Mouse (Mus musculus): ENCODE measurements around the gene Abca12. TPM values are rescaled to one million over a fixed set of nuclear protein-coding genes. Genes with fewer than 3 reads are reported as not detected.

Abca12 gene
- polyA plus RNA-seq, 1 experiment from 2014 or later: 0.09 TPM

DNA sequence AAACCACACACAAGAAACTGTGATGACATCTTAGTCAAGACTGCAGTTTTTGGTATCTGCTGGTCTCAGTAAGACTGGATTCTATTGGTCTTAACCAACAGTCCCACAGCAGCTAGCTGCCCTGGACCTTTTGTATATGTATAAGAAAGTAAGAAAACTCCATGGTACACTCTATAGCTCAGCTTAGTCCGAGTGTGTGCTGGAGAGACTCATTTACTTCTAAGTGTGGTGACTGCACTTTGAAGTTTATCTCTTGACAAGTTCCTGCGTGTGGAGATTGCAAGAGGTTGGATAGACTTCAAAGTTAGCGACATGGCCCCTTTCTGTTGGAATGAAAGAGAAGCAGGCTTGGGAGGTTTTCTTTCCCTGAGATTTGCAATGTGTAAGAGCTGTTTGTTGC is 17.1 kb downstream of the Abca12 start:
- no peak overlapping the region for H3K9ac ChIP-seq (ENCODE audit: low read depth, low read length)
- WGBS: 74% methylated on average over 3 of the region's 3 CpGs
- no peaks in the 10 kb centered on the region for H3K36me3 ChIP-seq (ENCODE audit: control insufficient read depth, insufficient read depth, low read length)
- ATAC-seq: no peak
- no peaks in the 10 kb centered on the region for H3K4me1 ChIP-seq (ENCODE audit: control insufficient read depth, insufficient read depth, low read length)
- no peaks in the 10 kb centered on the region for H3K9me3 ChIP-seq (replicated peaks; ENCODE audit: control insufficient read depth, low read length, poor library complexity, severe bottlenecking)
- H3K27me3 ChIP-seq (ENCODE audit: control insufficient read depth, insufficient read depth, low read depth, low read length): no peaks in the 10 kb centered on the region
- H3K4me3 ChIP-seq (ENCODE audit: low read depth, low read length): no peak overlapping the region
- H3K27ac ChIP-seq (ENCODE audit: low read length): no peak overlapping the region
- no peak overlapping the region for H3K4me2 ChIP-seq (ENCODE audit: low read length)

DNA sequence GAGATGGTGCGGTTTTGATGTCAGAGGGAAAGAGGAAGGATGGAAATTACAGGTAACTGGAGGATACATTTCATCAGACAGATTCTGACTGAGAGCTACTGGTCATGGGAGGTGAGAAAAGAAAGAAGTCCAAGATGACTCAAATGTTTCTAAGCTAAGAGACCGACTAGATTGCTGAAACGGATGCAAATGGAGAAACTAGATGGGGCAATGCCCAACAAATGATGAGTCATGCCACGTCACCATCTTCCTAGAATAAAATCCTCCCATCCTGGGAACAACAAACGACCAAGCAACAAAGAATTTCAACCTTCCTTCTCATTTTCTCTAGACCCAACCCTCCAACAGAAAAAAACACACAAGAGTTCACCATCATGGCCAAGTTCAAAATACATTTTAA is 18.6 kb downstream of the Abca12 start:
- Histone ChIP-seq H3K27me3 (ENCODE audit: control insufficient read depth, insufficient read depth, low read depth, low read length) (no peaks in the 10 kb centered on the region), H3K9ac (ENCODE audit: low read depth, low read length) (no peak overlapping the region), H3K9me3 (replicated peaks; ENCODE audit: control insufficient read depth, low read length, poor library complexity, severe bottlenecking) (no peaks in the 10 kb centered on the region), H3K4me2 (ENCODE audit: low read length) (no peak overlapping the region), H3K27ac (ENCODE audit: low read length) (no peak overlapping the region), H3K4me1 (ENCODE audit: control insufficient read depth, insufficient read depth, low read length) (no peaks in the 10 kb centered on the region), H3K4me3 (ENCODE audit: low read depth, low read length) (no peak overlapping the region), H3K36me3 (ENCODE audit: control insufficient read depth, insufficient read depth, low read length) (no peaks in the 10 kb centered on the region)
- no peak for ATAC-seq
- WGBS: 88% methylated on average over 5 of the region's 5 CpGs

DNA sequence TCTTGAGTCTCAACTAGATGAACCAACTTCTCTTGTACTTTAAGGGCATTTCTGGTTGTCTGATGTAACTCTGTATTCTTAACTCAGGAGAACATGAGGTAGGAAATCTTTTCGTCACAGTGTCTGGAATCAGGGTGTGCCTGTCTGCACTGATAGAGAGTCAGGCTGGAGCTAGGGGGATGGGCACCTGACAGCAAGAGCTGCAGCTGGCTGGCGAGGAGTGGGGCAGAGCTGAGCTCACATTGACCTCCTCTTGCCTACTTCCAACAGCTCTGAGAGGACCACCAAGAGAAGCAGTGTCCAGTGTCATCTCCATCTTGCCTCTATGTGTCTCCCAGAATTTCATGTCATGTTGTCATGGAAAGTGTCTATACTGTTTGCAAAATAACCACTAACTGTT is 20.5 kb downstream of the Abca12 start:
- H3K4me3 ChIP-seq (ENCODE audit: low read depth, low read length): no peak overlapping the region
- no peaks in the 10 kb centered on the region for H3K9me3 ChIP-seq (replicated peaks; ENCODE audit: control insufficient read depth, low read length, poor library complexity, severe bottlenecking)
- H3K36me3 ChIP-seq (ENCODE audit: control insufficient read depth, insufficient read depth, low read length): no peaks in the 10 kb centered on the region
- no peaks in the 10 kb centered on the region for H3K4me1 ChIP-seq (ENCODE audit: control insufficient read depth, insufficient read depth, low read length)
- ATAC-seq: no peak
- WGBS: 70% methylated on average over 2 of the region's 2 CpGs
- no peaks in the 10 kb centered on the region for H3K27me3 ChIP-seq (ENCODE audit: control insufficient read depth, insufficient read depth, low read depth, low read length)
- H3K4me2 ChIP-seq (ENCODE audit: low read length): no peak overlapping the region
- no peak overlapping the region for H3K9ac ChIP-seq (ENCODE audit: low read depth, low read length)
- H3K27ac ChIP-seq (ENCODE audit: low read length): no peak overlapping the region

DNA sequence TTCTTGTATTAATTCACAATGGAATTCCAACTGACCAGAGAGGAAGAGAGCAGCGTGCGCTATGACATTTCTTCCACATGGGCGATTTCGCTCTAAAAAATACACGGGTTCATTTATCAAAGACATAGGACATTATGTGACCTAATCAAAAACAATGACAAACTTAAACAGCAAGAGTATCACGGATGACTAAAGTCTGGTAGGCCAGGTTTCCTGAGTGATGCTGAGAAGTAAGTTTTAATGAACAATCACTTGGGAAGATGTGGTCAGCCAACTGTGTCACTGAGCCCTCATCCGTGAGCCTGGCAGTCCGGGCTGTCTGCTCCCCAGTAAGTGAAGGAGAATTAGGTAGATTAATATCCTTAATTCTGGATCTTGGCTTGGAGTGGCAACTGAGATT is 21.2 kb downstream of the Abca12 start:
- Histone ChIP-seq H3K4me1 (ENCODE audit: control insufficient read depth, insufficient read depth, low read length) (no peaks in the 10 kb centered on the region), H3K27me3 (ENCODE audit: control insufficient read depth, insufficient read depth, low read depth, low read length) (no peaks in the 10 kb centered on the region), H3K4me3 (ENCODE audit: low read depth, low read length) (no peak overlapping the region), H3K36me3 (ENCODE audit: control insufficient read depth, insufficient read depth, low read length) (no peaks in the 10 kb centered on the region), H3K27ac (ENCODE audit: low read length) (no peak overlapping the region), H3K4me2 (ENCODE audit: low read length) (no peak overlapping the region), H3K9ac (ENCODE audit: low read depth, low read length) (no peak overlapping the region), H3K9me3 (replicated peaks; ENCODE audit: control insufficient read depth, low read length, poor library complexity, severe bottlenecking) (no peaks in the 10 kb centered on the region)
- ATAC-seq: no peak
- WGBS: 78% methylated on average over 8 of the region's 8 CpGs

DNA sequence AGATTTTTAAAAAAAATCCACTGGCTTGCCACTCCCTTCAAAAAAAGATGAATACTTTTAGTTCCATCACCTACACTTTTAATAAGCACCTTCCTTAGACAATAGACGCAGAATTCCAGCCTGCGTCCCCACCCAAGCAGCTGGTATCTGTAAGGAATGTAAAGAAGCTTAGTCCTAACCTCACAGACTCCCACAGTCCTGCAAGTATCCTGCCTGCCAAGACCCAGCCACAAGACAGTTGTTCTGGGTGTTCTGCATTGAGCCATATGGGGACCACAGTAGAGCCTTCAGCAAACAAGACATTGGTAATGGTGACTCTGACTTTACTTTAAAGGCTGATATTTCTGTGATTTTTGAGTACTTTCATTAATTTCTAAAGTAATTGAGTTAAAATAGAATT is 22.2 kb downstream of the Abca12 start:
- no peak overlapping the region for H3K9ac ChIP-seq (ENCODE audit: low read depth, low read length)
- ATAC-seq: no peak
- no peaks in the 10 kb centered on the region for H3K4me1 ChIP-seq (ENCODE audit: control insufficient read depth, insufficient read depth, low read length)
- 87% methylated on average over 2 of the region's 2 CpGs for WGBS
- H3K4me3 ChIP-seq (ENCODE audit: low read depth, low read length): no peak overlapping the region
- no peak overlapping the region for H3K27ac ChIP-seq (ENCODE audit: low read length)
- H3K36me3 ChIP-seq (ENCODE audit: control insufficient read depth, insufficient read depth, low read length): no peaks in the 10 kb centered on the region
- no peak overlapping the region for H3K4me2 ChIP-seq (ENCODE audit: low read length)
- no peaks in the 10 kb centered on the region for H3K27me3 ChIP-seq (ENCODE audit: control insufficient read depth, insufficient read depth, low read depth, low read length)
- no peaks in the 10 kb centered on the region for H3K9me3 ChIP-seq (replicated peaks; ENCODE audit: control insufficient read depth, low read length, poor library complexity, severe bottlenecking)

DNA sequence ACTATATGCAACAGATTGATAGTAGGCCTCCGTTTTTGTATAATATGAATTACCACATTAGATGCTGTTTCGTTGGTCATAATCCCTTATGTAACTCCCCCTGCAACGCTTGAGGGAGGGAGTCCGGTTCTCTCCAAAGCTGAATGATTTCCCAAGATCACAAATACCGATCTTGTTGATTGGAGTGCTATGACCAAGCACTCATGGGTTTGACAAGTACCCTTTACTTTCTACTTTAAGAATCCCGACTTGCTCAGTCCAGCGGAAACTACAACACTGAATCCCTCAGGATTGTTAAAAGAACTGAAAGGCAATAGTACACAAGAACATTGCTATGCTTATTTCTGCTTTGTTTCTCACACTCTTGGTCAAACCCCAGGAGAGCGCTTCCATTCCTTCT is 28.1 kb downstream of the Abca12 start:
- H3K27me3 ChIP-seq (ENCODE audit: control insufficient read depth, insufficient read depth, low read depth, low read length): no peaks in the 10 kb centered on the region
- no peak overlapping the region for H3K4me2 ChIP-seq (ENCODE audit: low read length)
- no peaks in the 10 kb centered on the region for H3K36me3 ChIP-seq (ENCODE audit: control insufficient read depth, insufficient read depth, low read length)
- H3K4me1 ChIP-seq (ENCODE audit: control insufficient read depth, insufficient read depth, low read length): no peaks in the 10 kb centered on the region
- no peak overlapping the region for H3K27ac ChIP-seq (ENCODE audit: low read length)
- 93% methylated on average over 8 of the region's 8 CpGs for WGBS
- no peak overlapping the region for H3K9ac ChIP-seq (ENCODE audit: low read depth, low read length)
- no peaks in the 10 kb centered on the region for H3K9me3 ChIP-seq (replicated peaks; ENCODE audit: control insufficient read depth, low read length, poor library complexity, severe bottlenecking)
- ATAC-seq: no peak
- H3K4me3 ChIP-seq (ENCODE audit: low read depth, low read length): no peak overlapping the region

DNA sequence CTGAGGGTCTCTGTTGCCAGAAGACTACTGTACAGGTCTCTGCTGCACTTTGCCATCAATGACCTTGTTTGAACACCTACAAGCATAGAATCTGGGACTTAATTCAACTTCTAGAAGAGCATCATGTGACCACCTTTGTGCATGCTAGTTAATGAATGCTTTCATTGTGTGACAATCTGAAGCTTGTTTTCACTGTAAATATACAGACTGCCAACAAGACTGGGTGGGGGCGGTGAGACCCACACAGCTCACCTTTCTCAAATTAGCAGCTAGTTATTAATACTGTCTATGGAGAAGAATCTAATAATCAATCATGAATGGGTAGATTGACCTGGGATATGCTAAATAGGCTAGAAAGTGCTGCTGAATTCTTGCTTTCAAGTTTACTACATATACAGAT is 30.6 kb downstream of the Abca12 start:
- Histone ChIP-seq H3K36me3 (ENCODE audit: control insufficient read depth, insufficient read depth, low read length) (no peaks in the 10 kb centered on the region), H3K9ac (ENCODE audit: low read depth, low read length) (no peak overlapping the region), H3K4me2 (ENCODE audit: low read length) (no peak overlapping the region), H3K4me1 (ENCODE audit: control insufficient read depth, insufficient read depth, low read length) (no peaks in the 10 kb centered on the region), H3K27me3 (ENCODE audit: control insufficient read depth, insufficient read depth, low read depth, low read length) (no peaks in the 10 kb centered on the region), H3K4me3 (ENCODE audit: low read depth, low read length) (no peak overlapping the region), H3K27ac (ENCODE audit: low read length) (no peak overlapping the region), H3K9me3 (replicated peaks; ENCODE audit: control insufficient read depth, low read length, poor library complexity, severe bottlenecking) (no peaks in the 10 kb centered on the region)
- no peak for ATAC-seq
- 93% methylated on average over 1 of the region's 1 CpGs for WGBS

DNA sequence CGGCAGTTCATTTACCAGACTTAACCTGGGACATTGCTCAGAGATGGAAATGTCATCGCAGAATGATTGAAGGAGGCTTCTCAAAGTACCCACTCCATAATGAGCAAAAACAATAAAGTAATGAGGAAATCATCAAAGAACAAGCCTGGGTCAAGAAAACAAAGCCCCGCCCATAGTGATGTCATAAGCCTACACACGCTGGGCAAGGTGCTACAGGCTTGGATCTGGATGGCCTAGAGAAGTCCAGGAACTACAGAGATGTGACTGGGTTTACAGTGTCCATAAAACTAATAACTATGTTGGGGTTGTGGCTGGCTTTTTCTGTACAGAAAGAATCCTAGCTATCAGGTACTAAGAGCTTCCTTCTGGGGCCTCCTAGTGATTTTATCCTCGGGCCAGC is 41.6 kb downstream of the Abca12 start:
- Histone ChIP-seq H3K36me3 (ENCODE audit: control insufficient read depth, insufficient read depth, low read length) (no peaks in the 10 kb centered on the region), H3K9me3 (replicated peaks; ENCODE audit: control insufficient read depth, low read length, poor library complexity, severe bottlenecking) (no peaks in the 10 kb centered on the region), H3K4me2 (ENCODE audit: low read length) (no peak overlapping the region), H3K4me3 (ENCODE audit: low read depth, low read length) (no peak overlapping the region), H3K27me3 (ENCODE audit: control insufficient read depth, insufficient read depth, low read depth, low read length) (no peaks in the 10 kb centered on the region), H3K27ac (ENCODE audit: low read length) (no peak overlapping the region), H3K9ac (ENCODE audit: low read depth, low read length) (no peak overlapping the region), H3K4me1 (ENCODE audit: control insufficient read depth, insufficient read depth, low read length) (no peaks in the 10 kb centered on the region)
- no peak for ATAC-seq
- 94% methylated on average over 5 of the region's 5 CpGs for WGBS

DNA sequence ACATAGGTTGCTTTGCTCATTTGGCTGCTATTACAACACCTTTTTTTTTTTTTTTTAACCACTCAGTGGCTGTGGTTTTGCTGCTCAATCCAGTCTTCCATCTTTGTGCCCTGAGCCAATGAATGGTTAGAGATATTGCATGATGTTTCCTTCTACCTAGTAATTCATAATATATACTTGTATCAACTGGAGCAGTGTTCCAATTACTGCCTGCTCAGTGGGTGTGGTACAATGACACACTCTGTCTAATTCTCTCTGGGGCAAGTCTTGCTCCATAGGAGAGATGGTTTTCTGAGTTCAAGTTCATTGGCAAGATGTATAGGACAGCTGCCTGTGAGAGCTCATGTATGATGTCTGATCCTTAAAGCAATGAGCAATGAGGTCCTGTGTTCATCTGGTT is 44.4 kb downstream of the Abca12 start:
- Histone ChIP-seq H3K4me3 (ENCODE audit: low read depth, low read length) (no peak overlapping the region), H3K27ac (ENCODE audit: low read length) (no peak overlapping the region), H3K36me3 (ENCODE audit: control insufficient read depth, insufficient read depth, low read length) (no peaks in the 10 kb centered on the region), H3K9ac (ENCODE audit: low read depth, low read length) (no peak overlapping the region), H3K27me3 (ENCODE audit: control insufficient read depth, insufficient read depth, low read depth, low read length) (no peaks in the 10 kb centered on the region), H3K9me3 (replicated peaks; ENCODE audit: control insufficient read depth, low read length, poor library complexity, severe bottlenecking) (no peaks in the 10 kb centered on the region), H3K4me2 (ENCODE audit: low read length) (no peak overlapping the region), H3K4me1 (ENCODE audit: control insufficient read depth, insufficient read depth, low read length) (no peaks in the 10 kb centered on the region)
- ATAC-seq: no peak

DNA sequence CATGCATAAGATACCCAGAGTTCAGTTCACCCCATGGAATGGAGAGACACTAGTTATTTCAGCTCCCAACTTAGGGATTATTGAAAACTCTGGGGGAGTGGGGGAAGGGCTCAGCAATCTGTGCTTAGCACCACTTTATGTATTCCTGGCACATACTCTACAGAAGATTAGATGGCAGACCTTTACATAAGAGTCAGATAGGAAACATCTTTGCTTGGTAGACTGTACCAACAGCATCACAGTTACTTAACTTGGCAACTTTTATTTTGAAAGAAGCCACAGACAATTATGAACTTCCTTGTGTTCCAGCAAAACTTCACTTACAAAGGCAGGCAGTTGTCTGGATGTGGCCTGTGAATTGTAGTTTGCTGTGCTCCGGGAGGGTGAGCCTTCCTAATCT is 46.9 kb downstream of the Abca12 start:
- no peak overlapping the region for H3K4me2 ChIP-seq (ENCODE audit: low read length)

More for the DNA sequence above, 46.9 kb downstream of the Abca12 start:
- WGBS: 33% methylated on average over 1 of the region's 1 CpGs
- H3K9me3 ChIP-seq (replicated peaks; ENCODE audit: control insufficient read depth, low read length, poor library complexity, severe bottlenecking): no peaks in the 10 kb centered on the region
- no peak for ATAC-seq
- H3K4me3 ChIP-seq (ENCODE audit: low read depth, low read length): no peak overlapping the region
- no peaks in the 10 kb centered on the region for H3K4me1 ChIP-seq (ENCODE audit: control insufficient read depth, insufficient read depth, low read length)
- H3K27ac ChIP-seq (ENCODE audit: low read length): no peak overlapping the region
- H3K36me3 ChIP-seq (ENCODE audit: control insufficient read depth, insufficient read depth, low read length): no peaks in the 10 kb centered on the region
- H3K27me3 ChIP-seq (ENCODE audit: control insufficient read depth, insufficient read depth, low read depth, low read length): no peaks in the 10 kb centered on the region
- H3K9ac ChIP-seq (ENCODE audit: low read depth, low read length): no peak overlapping the region
